Mouse (Mus musculus): ENCODE measurements at regions not wholly inside any gene's neighbourhood (a gene's known extent, or its start where the extent isn't known, plus 50 kb on each side); places are given as distances from the start of the nearest gene placed in this dataset.

DNA sequence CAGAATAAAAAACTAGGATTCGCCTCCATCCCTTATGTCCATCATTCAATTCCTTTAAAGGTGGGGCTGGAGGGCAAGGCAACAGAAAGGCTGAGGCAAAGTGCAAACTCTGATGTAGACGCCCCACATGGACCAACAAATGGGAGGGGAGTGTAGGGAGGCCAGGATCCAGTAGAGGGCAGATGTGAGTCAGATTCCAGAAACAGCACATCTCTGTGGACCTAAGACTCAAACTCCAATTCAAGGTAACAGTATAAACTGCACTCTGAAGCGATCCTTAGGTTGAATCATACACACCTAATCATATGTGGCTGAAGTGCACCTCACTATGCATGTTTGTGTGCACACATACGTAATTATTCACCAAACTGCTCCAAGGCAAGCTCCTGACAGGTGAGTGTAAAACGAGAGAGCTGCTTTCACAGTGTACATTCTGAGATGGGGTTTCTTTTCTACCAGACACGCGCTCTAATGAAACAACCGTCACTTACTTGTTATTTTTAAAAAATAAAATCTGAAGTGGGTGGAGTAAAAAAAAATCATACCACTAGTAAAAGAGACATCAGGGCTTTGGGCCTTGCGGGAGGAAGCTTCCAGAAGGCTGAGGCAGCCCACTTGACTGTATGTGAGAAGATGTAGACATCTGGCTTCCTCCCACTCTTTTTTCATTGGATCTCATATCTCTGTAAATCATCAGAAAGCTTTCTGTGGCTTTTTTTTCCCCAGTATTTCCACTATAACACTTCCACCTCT, 60.6 kb upstream of the Ssx2ip start:
- Histone ChIP-seq H3K4me2 (replicated peaks; ENCODE audit: low read depth, low read length) (no peak overlapping the region), H3K4me3 (ENCODE audit: low read depth, low read length) (no peak overlapping the region), H3K4me1 (ENCODE audit: insufficient read depth, low read depth, low read length) (no peaks in the 10 kb centered on the region), H3K9ac (replicated peaks; ENCODE audit: low read depth) (no peak overlapping the region), H3K27ac (ENCODE audit: low read length) (no peak overlapping the region), H3K27me3 (replicated peaks; ENCODE audit: insufficient read depth, low read length) (no peaks in the 10 kb centered on the region), H3K9me3 (ENCODE audit: low read length) (no peaks in the 10 kb centered on the region), H3K36me3 (ENCODE audit: insufficient read depth, low read length) (no peaks in the 10 kb centered on the region)
- 54% methylated on average over 9 of the region's 9 CpGs for WGBS
- peak; percentile 53; the same call in 1 of the 2 replicates for ATAC-seq
- no peak for TF ChIP-seq EP300 (IDR thresholded peaks at IDR 0.05)
- TF ChIP-seq CTCF (IDR thresholded peaks at IDR 0.05): peak; percentile 83
- peak; percentile 73 for DNase-seq (ENCODE audit: low spot score)

GRCm38 (mm10) chr3:146344402-146345025, 59.9 kb upstream of the Ssx2ip start:
- TF ChIP-seq EP300 (IDR thresholded peaks at IDR 0.05): no peak
- TF ChIP-seq CTCF (IDR thresholded peaks at IDR 0.05): no peak
- no peaks in the 10 kb centered on the region for H3K27me3 ChIP-seq (replicated peaks; ENCODE audit: insufficient read depth, low read length)
- no peak overlapping the region for H3K9ac ChIP-seq (replicated peaks; ENCODE audit: low read depth)
- 82% methylated on average over 11 of the region's 11 CpGs for WGBS
- no peak overlapping the region for H3K27ac ChIP-seq (ENCODE audit: low read length)
- H3K4me1 ChIP-seq (ENCODE audit: insufficient read depth, low read depth, low read length): no peaks in the 10 kb centered on the region
- no peak overlapping the region for H3K4me2 ChIP-seq (replicated peaks; ENCODE audit: low read depth, low read length)
- no peak overlapping the region for H3K4me3 ChIP-seq (ENCODE audit: low read depth, low read length)
- ATAC-seq: no peak
- no peaks in the 10 kb centered on the region for H3K36me3 ChIP-seq (ENCODE audit: insufficient read depth, low read length)
- no peaks in the 10 kb centered on the region for H3K9me3 ChIP-seq (ENCODE audit: low read length)
- no peak for DNase-seq (ENCODE audit: low spot score)

DNA sequence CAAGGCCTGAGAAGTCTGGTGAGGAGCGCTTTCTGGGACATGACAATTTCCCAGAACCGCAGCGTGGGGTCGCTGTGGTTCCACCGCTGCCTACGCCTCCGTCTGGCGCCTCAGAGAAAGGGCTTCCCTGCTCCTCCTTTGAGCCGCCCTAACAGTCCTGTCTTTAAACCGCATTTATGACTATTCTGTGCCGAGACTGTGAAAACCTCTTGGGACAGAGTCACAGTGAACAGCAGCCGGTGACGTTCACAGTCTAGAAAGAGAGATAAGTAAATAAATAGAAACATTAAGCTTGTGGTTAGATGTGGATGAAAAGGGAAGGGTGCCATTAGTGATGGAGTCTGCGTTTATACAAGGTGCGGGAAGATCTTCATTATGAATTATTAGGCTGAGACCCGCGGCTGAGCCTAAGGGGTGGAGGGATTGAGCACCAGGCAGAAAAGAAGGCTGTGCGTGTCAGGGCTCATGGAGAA, 59.1 kb upstream of the Ssx2ip start:
- H3K9ac ChIP-seq (replicated peaks; ENCODE audit: low read depth): no peak overlapping the region
- H3K27me3 ChIP-seq (replicated peaks; ENCODE audit: insufficient read depth, low read length): no peaks in the 10 kb centered on the region
- H3K9me3 ChIP-seq (ENCODE audit: low read length): no peaks in the 10 kb centered on the region
- no peak overlapping the region for H3K4me3 ChIP-seq (ENCODE audit: low read depth, low read length)
- ATAC-seq (peak; percentile 76), DNase-seq (ENCODE audit: low spot score) (peak; percentile 83)
- TF ChIP-seq CTCF (IDR thresholded peaks at IDR 0.05) (peak; percentile 97), EP300 (IDR thresholded peaks at IDR 0.05) (no peak)
- no peaks in the 10 kb centered on the region for H3K36me3 ChIP-seq (ENCODE audit: insufficient read depth, low read length)
- H3K4me1 ChIP-seq (ENCODE audit: insufficient read depth, low read depth, low read length): no peaks in the 10 kb centered on the region
- peak overlapping the region; percentile 23 for H3K4me2 ChIP-seq (replicated peaks; ENCODE audit: low read depth, low read length)
- H3K27ac ChIP-seq (ENCODE audit: low read length): no peak overlapping the region
- WGBS: 4% methylated on average over 18 of the region's 18 CpGs

GRCm38 (mm10) chr3:146345946-146346345, 58.5 kb upstream of the Ssx2ip start:
- TF ChIP-seq CTCF (IDR thresholded peaks at IDR 0.05): no peak
- TF ChIP-seq EP300 (IDR thresholded peaks at IDR 0.05): no peak
- no peak overlapping the region for H3K27ac ChIP-seq (ENCODE audit: low read length)

GRCm38 (mm10) chr3:146347311-146347710, 57.1 kb upstream of the Ssx2ip start:
- H3K36me3 ChIP-seq (ENCODE audit: insufficient read depth, low read length): no peaks in the 10 kb centered on the region
- no peak overlapping the region for H3K4me2 ChIP-seq (replicated peaks; ENCODE audit: low read depth, low read length)
- no peak overlapping the region for H3K9ac ChIP-seq (replicated peaks; ENCODE audit: low read depth)
- no peak overlapping the region for H3K27ac ChIP-seq (ENCODE audit: low read length)
- ATAC-seq: no peak
- H3K9me3 ChIP-seq (ENCODE audit: low read length): no peaks in the 10 kb centered on the region
- no peaks in the 10 kb centered on the region for H3K27me3 ChIP-seq (replicated peaks; ENCODE audit: insufficient read depth, low read length)
- TF ChIP-seq EP300 (IDR thresholded peaks at IDR 0.05) (no peak), CTCF (IDR thresholded peaks at IDR 0.05) (no peak)
- no peak overlapping the region for H3K4me3 ChIP-seq (ENCODE audit: low read depth, low read length)
- no peak for DNase-seq (ENCODE audit: low spot score)
- no peaks in the 10 kb centered on the region for H3K4me1 ChIP-seq (ENCODE audit: insufficient read depth, low read depth, low read length)
- WGBS: 87% methylated on average over 3 of the region's 3 CpGs

More at GRCm38 (mm10) chr3:146345946-146346345, 58.5 kb upstream of the Ssx2ip start:
- DNase-seq (ENCODE audit: low spot score) (no peak), ATAC-seq (no peak)
- Histone ChIP-seq H3K9me3 (ENCODE audit: low read length) (no peaks in the 10 kb centered on the region), H3K9ac (replicated peaks; ENCODE audit: low read depth) (no peak overlapping the region), H3K36me3 (ENCODE audit: insufficient read depth, low read length) (no peaks in the 10 kb centered on the region), H3K4me3 (ENCODE audit: low read depth, low read length) (no peak overlapping the region), H3K4me2 (replicated peaks; ENCODE audit: low read depth, low read length) (no peak overlapping the region), H3K27me3 (replicated peaks; ENCODE audit: insufficient read depth, low read length) (no peaks in the 10 kb centered on the region), H3K4me1 (ENCODE audit: insufficient read depth, low read depth, low read length) (no peaks in the 10 kb centered on the region)
- 66% methylated on average over 4 of the region's 4 CpGs for WGBS

- H3K27me3 ChIP-seq (replicated peaks; ENCODE audit: insufficient read depth, low read length): no peaks in the 10 kb centered on the region
- no peaks in the 10 kb centered on the region for H3K9me3 ChIP-seq (ENCODE audit: low read length)
- ATAC-seq: no peak
- 73% methylated on average over 8 of the region's 8 CpGs for WGBS
- H3K4me3 ChIP-seq (ENCODE audit: low read depth, low read length): no peak overlapping the region
- H3K36me3 ChIP-seq (ENCODE audit: insufficient read depth, low read length): no peaks in the 10 kb centered on the region
- no peak overlapping the region for H3K4me2 ChIP-seq (replicated peaks; ENCODE audit: low read depth, low read length)
- no peak overlapping the region for H3K9ac ChIP-seq (replicated peaks; ENCODE audit: low read depth)
- TF ChIP-seq EP300 (IDR thresholded peaks at IDR 0.05): no peak
- no peak for TF ChIP-seq CTCF (IDR thresholded peaks at IDR 0.05)
- no peaks in the 10 kb centered on the region for H3K4me1 ChIP-seq (ENCODE audit: insufficient read depth, low read depth, low read length)
- no peak for DNase-seq (ENCODE audit: low spot score)
- no peak overlapping the region for H3K27ac ChIP-seq (ENCODE audit: low read length)
These were observed 55.5 kb upstream of the Ssx2ip start for GRCm38 (mm10) chr3:146348921-146349320.
